Mouse (Mus musculus): ENCODE results near the gene Kpna4.

The Kpna4 gene

GRCm38 (mm10) chr3:69126509-69127345, at the start of gene Kpna4:
Kpna4 (minus strand) TSS chr3:69127113.
- DNase-seq, result peak; percentile 89

- peak; percentile 13 for DNase-seq
Measured at GRCm38 (mm10) chr3:69175229-69175628, 48.3 kb upstream of the Kpna4 start.

GRCm38 (mm10) chr3:69171123-69171522, 44.2 kb upstream of the Kpna4 start:
- peak; percentile 32 for DNase-seq

- no peak for DNase-seq
Measured at GRCm38 (mm10) chr3:69169796-69170195, 42.9 kb upstream of the Kpna4 start.

- DNase-seq, result no peak
Measured at GRCm38 (mm10) chr3:69168724-69169123, 41.8 kb upstream of the Kpna4 start.

- no peak for DNase-seq
Measured at GRCm38 (mm10) chr3:69163057-69163456, 36.1 kb upstream of the Kpna4 start.

GRCm38 (mm10) chr3:69160429-69160828, 33.5 kb upstream of the Kpna4 start:
- DNase-seq, result no peak

GRCm38 (mm10) chr3:69159501-69159900, 32.6 kb upstream of the Kpna4 start:
- DNase-seq, result no peak

GRCm38 (mm10) chr3:69157886-69158285, 31.0 kb upstream of the Kpna4 start:
- no peak for DNase-seq

GRCm38 (mm10) chr3:69156484-69156883, 29.6 kb upstream of the Kpna4 start:
- no peak for DNase-seq

- DNase-seq, result no peak
Measured at GRCm38 (mm10) chr3:69154691-69155090, 27.8 kb upstream of the Kpna4 start.

- no peak for DNase-seq
Measured at GRCm38 (mm10) chr3:69150921-69151320, 24.0 kb upstream of the Kpna4 start.

GRCm38 (mm10) chr3:69142372-69142994, 15.6 kb upstream of the Kpna4 start:
- no peak for DNase-seq

- DNase-seq, result no peak
Measured at GRCm38 (mm10) chr3:69140851-69141250, 13.9 kb upstream of the Kpna4 start.

- no peak for DNase-seq
Measured at GRCm38 (mm10) chr3:69136059-69136458, 9.1 kb upstream of the Kpna4 start.

- DNase-seq, result no peak
Measured at GRCm38 (mm10) chr3:69130973-69131372, 4.1 kb upstream of the Kpna4 start.

GRCm38 (mm10) chr3:69127693-69128092, 780 bp upstream of the Kpna4 start:
- no peak for DNase-seq

- DNase-seq, result no peak
Measured at GRCm38 (mm10) chr3:69127346-69127678, 399 bp upstream of the Kpna4 start.

- peak; percentile 18 for DNase-seq
Measured at GRCm38 (mm10) chr3:69125891-69126508, 913 bp downstream of the Kpna4 start.

GRCm38 (mm10) chr3:69125461-69125860, 1.5 kb downstream of the Kpna4 start:
- no peak for DNase-seq

GRCm38 (mm10) chr3:69118827-69119226, 8.1 kb downstream of the Kpna4 start:
- DNase-seq, result peak; percentile 8

- no peak for DNase-seq
Measured at GRCm38 (mm10) chr3:69114760-69115159, 12.2 kb downstream of the Kpna4 start.

GRCm38 (mm10) chr3:69113956-69114355, 13.0 kb downstream of the Kpna4 start:
- DNase-seq, result no peak

GRCm38 (mm10) chr3:69109079-69109478, 17.8 kb downstream of the Kpna4 start:
- DNase-seq, result no peak

Data from cerebellum, adult 11 months (tissue).